Mouse (Mus musculus): ENCODE data around the gene Ss18l2. TPM values are rescaled to one million over a fixed set of nuclear protein-coding genes. Genes with fewer than 3 reads are reported as not detected.

Gene Ss18l2
- total and polyA plus RNA-seq, 3 experiments = 40.2 to 77.0 (median 41.5) TPM

DNA sequence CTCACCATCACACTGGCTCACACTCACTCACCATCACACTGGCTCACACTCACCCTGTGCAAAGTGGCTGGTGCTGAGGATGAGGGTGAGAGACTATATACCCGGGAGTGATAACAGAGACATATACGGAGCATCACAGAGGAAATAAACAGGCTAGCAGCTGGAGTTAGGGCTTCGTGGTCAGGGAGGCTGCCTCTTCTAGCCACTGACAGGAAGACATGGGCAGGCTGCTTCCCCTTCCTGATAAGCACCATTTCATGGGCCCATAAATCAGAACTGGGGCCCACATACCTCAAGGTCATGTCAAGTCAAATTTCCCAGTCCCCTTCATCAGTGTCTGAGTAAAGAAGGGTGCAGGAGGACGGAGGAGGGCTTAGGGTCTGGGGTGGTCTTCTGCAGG, 33.1 kb upstream of the Ss18l2 start:
- dilution Hi-C loops (cut with MboI; ENCODE audit: extremely low pct_ligation_motif_present, extremely low pct_unique_long_range_greater_than_20kb, low sequenced_read_pairs) (no loop called here), in situ Hi-C loops (cut with MboI; ENCODE audit: low pct_ligation_motif_present, low pct_unique_long_range_greater_than_20kb, low sequenced_read_pairs) (no loop called here)
- peaks cover 24 to 62% of the 10 kb centered on the region in 2 experiments for H3K4me1 ChIP-seq (ENCODE audit: control insufficient read depth in 1 of 2, insufficient read depth in 2 of 2)
- H3K4me3 ChIP-seq (replicated peaks in 1 of 3; ENCODE audit: low read depth in 2 of 3, low read length in 2 of 3, poor library complexity in 1 of 3) = no peak overlapping the region
- H3K36me3 ChIP-seq (replicated peaks in 1 of 2; ENCODE audit: control insufficient read depth in 1 of 2, insufficient read depth in 1 of 2, low read length in 1 of 2) = peaks cover 0 to 23% of the 10 kb centered on the region in 2 experiments
- no peaks in the 10 kb centered on the region for H3K27me3 ChIP-seq (replicated peaks)
- DNase-seq (ENCODE audit: extremely low read depth) = no peak
- H3K27ac ChIP-seq (ENCODE audit: insufficient read depth, low read depth) = no peak overlapping the region
- H3K9ac ChIP-seq (ENCODE audit: insufficient read depth, low read depth) = no peak overlapping the region
- H3K79me2 ChIP-seq (replicated peaks; ENCODE audit: control insufficient read depth, extremely low read depth, insufficient read depth, poor library complexity, severe bottlenecking) = no peaks in the 10 kb centered on the region
- TF ChIP-seq E2F4 (IDR thresholded peaks at IDR 0.05; ENCODE audit: insufficient replicate concordance, low read depth, low read length) (no peak), MXI1 (IDR thresholded peaks at IDR 0.05; ENCODE audit: low read depth, low read length) (no peak), SMC3 (IDR thresholded peaks at IDR 0.05; ENCODE audit: low read depth, low read length) (no peak), MEF2A (IDR thresholded peaks at IDR 0.05; ENCODE audit: borderline replicate concordance, low read depth, low read length) (no peak), SIN3A (IDR thresholded peaks at IDR 0.05; ENCODE audit: low read length) (no peak), TBP (conservative IDR thresholded peaks at IDR 0.05; ENCODE audit: low read depth, low read length) (no peak), EP300 (IDR thresholded peaks at IDR 0.05; ENCODE audit: low read length) (no peak)
- H3K9me3 ChIP-seq (replicated peaks; ENCODE audit: low read length) = no peaks in the 10 kb centered on the region
- no peak overlapping the region for H3K4me2 ChIP-seq (ENCODE audit: insufficient read depth, low read depth, poor library complexity, severe bottlenecking)

DNA sequence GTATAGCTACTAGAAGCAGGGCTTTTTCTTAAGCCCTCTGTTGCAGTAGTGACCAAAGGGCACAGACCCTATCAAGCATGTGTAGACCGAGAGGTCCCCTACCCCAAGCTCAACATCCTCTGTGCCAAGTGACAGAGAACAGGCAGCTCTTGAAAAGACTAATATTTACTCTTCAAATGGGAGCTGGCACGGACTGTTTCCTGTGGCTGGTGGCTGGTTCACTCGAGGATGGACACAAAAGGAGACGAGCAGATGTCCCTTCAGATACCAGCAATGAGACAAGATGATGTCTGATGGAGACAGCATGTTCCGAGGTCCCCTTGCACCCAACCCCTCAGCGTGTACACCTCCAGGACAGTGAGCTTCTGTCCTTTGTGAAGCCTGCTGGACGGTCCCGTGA, 32.7 kb upstream of the Ss18l2 start:
- TF ChIP-seq USF2 (conservative IDR thresholded peaks at IDR 0.05; ENCODE audit: low read depth, low read length) = no peak
- TF ChIP-seq RCOR1 (conservative IDR thresholded peaks at IDR 0.05; ENCODE audit: low read depth, low read length) = no peak
- TF ChIP-seq CHD1 (IDR thresholded peaks at IDR 0.05; ENCODE audit: low read depth, low read length) = no peak
- TF ChIP-seq IRF4 (IDR thresholded peaks at IDR 0.05; ENCODE audit: low read depth, low read length) = no peak
- no peak for TF ChIP-seq ETS1 (conservative IDR thresholded peaks at IDR 0.05; ENCODE audit: low read depth, low read length)
- no peak for TF ChIP-seq JUND (conservative IDR thresholded peaks at IDR 0.05; ENCODE audit: low read depth, low read length)
- TF ChIP-seq ZC3H11A (IDR thresholded peaks at IDR 0.05; ENCODE audit: low read depth, low read length) = no peak
- TF ChIP-seq POLR2A (IDR thresholded peaks at IDR 0.05; ENCODE audit: low read depth, low read length) = no peak
- TF ChIP-seq POLR2AphosphoS2 (IDR thresholded peaks at IDR 0.05; ENCODE audit: low read depth, low read length) = no peak
- no peak for TF ChIP-seq NRF1 (IDR thresholded peaks at IDR 0.05; ENCODE audit: low read depth, low read length)
- Histone ChIP-seq H3K36me3 (replicated peaks in 1 of 2; ENCODE audit: control insufficient read depth in 1 of 2, insufficient read depth in 1 of 2, low read length in 1 of 2) (peaks cover 0 to 27% of the 10 kb centered on the region in 2 experiments), H3K9ac (ENCODE audit: insufficient read depth, low read depth) (no peak overlapping the region), H3K4me2 (ENCODE audit: insufficient read depth, low read depth, poor library complexity, severe bottlenecking) (no peak overlapping the region), H3K27me3 (replicated peaks) (no peaks in the 10 kb centered on the region), H3K27ac (ENCODE audit: insufficient read depth, low read depth) (no peak overlapping the region), H3K79me2 (replicated peaks; ENCODE audit: control insufficient read depth, extremely low read depth, insufficient read depth, poor library complexity, severe bottlenecking) (no peaks in the 10 kb centered on the region), H3K4me1 (ENCODE audit: control insufficient read depth in 1 of 2, insufficient read depth in 2 of 2) (peaks cover 20 to 58% of the 10 kb centered on the region in 2 experiments), H3K9me3 (replicated peaks; ENCODE audit: low read length) (no peaks in the 10 kb centered on the region), H3K4me3 (replicated peaks in 1 of 3; ENCODE audit: low read depth in 2 of 3, low read length in 2 of 3, poor library complexity in 1 of 3) (no peak overlapping the region)
- in situ Hi-C loops (cut with MboI; ENCODE audit: low pct_ligation_motif_present, low pct_unique_long_range_greater_than_20kb, low sequenced_read_pairs) = no loop called here
- DNase-seq (ENCODE audit: extremely low read depth) = no peak
- dilution Hi-C loops (cut with MboI; ENCODE audit: extremely low pct_ligation_motif_present, extremely low pct_unique_long_range_greater_than_20kb, low sequenced_read_pairs) = no loop called here

Measured in CH12.LX (cell line).